Mouse (Mus musculus) megakaryocyte, embryonic 14.5 days (primary cell): Measurements from ENCODE around the gene Cdkn1c.

Source experiments
- FLI1 ChIP-seq: IDR thresholded peaks from 2 replicates; pipeline ENCODE4 v1.6.1; 2012; ENCODE audit warnings: low read length, inconsistent platforms, mixed read lengths
- GATA1 ChIP-seq: IDR thresholded peaks from 3 replicates; pipeline ENCODE4 v1.6.1; 2012; ENCODE audit warnings: mixed read lengths, low read length, inconsistent platforms, borderline replicate concordance

- no peak for TF ChIP-seq GATA1
- TF ChIP-seq FLI1, result no peak
These were observed 41.8 kb upstream of the Cdkn1c start, which contains the start of gene Phlda2 for GRCm38 (mm10) chr7:143502418-143503200.
